ENCODE assay signal across 28 mouse cellular contexts in the genomic region with DNA sequence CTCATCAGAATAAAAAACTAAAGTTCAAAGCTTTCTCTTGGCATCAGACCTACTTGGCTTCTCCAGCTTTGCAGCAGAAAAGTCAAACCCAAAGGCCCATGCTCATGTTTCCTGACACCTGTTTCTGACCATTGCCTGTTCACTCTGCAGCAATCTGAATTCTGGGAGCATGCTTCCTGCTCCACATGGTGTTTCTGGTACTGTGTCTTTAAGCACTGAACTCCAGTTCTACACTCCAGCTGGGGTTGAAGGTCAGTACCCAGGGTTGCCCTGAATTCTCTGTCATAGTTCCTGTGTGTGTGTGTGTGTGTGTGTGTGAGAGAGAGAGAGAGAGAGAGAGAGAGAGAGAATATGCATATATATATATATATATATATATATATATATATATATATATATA. TPM values are rescaled to one million over a fixed set of nuclear protein-coding genes. Genes with fewer than 3 reads are reported as not detected.
DNase-seq lines count a peak whose midpoint lies in the region; ATAC-seq and TF ChIP-seq lines count a peak whose summit lies in the region.
"Had no signal": no experiment of that assay in that cellular context is flagged by ENCODE, and none has a peak within 500 bp of the region (broad histone marks: within the 10 kb centered on the region; RNA-seq: fewer than 3 reads in every experiment).

No protein-coding gene starts in this region.

- peaks cover 13% of the 10 kb centered on the region for H3K4me1 ChIP-seq in kidney, adult 2 months (ENCODE audit: control insufficient read depth, insufficient read depth, low read length)
- H3K4me1 ChIP-seq in liver, embryonic 16.5 days (ENCODE audit: control insufficient read depth, low read depth, low read length) = no peaks in the 10 kb centered on the region; the same call in 1 of the 2 replicates
- no peaks in the 10 kb centered on the region for H3K4me1 ChIP-seq in neural tube, embryonic 15.5 days
- H3K4me1 ChIP-seq: forebrain, embryonic 12.5 days; hindbrain, embryonic 13.5 days; limb, embryonic 15.5 days; midbrain, embryonic 10.5 days; midbrain, embryonic 15.5 days; stomach, embryonic 15.5 days had no signal

- peak; percentile 61; the same call in 1 of the 2 replicates for ATAC-seq in liver, embryonic 16.5 days (ENCODE audit: low read depth)
- ATAC-seq in neural tube, embryonic 15.5 days (ENCODE audit: low FRiP score) = no peak
- ATAC-seq: activated CD4-positive, CD25-positive, alpha-beta regulatory T cell, adult 4 months; forebrain, postnatal 0 days; midbrain, embryonic 15.5 days had no signal

- peak overlapping the region; percentile 71 for H3K27ac ChIP-seq in kidney, adult 2 months (ENCODE audit: insufficient read depth, low read depth, low read length)
- H3K27ac ChIP-seq in liver, embryonic 16.5 days (ENCODE audit: low read length) = no peak overlapping the region
- no peak overlapping the region for H3K27ac ChIP-seq in neural tube, embryonic 15.5 days (replicated peaks)
- H3K27ac ChIP-seq: forebrain, embryonic 12.5 days; heart, adult 2 months; hindbrain, embryonic 13.5 days; limb, embryonic 10.5 days; limb, embryonic 15.5 days; midbrain, embryonic 10.5 days; midbrain, embryonic 15.5 days; stomach, embryonic 15.5 days had no signal

- DNase-seq in adrenal gland, postnatal 10 days = peak; percentile 30
- no peak for DNase-seq in adrenal gland, adult 8-10 months
- DNase-seq in kidney, adult 2 months = peak; percentile 76
- DNase-seq in kidney, postnatal 4 days = no peak
- no peak for DNase-seq in liver
- DNase-seq: adrenal gland, postnatal 25 days; cerebellum, adult 2 months; cerebellum, postnatal 14 days; forebrain, postnatal 0 days; heart, adult 2 months; heart, postnatal 4 days; layer of hippocampus, adult 9-11 months; lung, adult 2 months; lung, postnatal 14 days; right cerebral cortex, postnatal 25 days; thymus, postnatal 14 days had no signal

- TF ChIP-seq CTCF in kidney, adult 2 months (conservative IDR thresholded peaks at IDR 0.05; ENCODE audit: insufficient read depth, insufficient read length, low read depth, low read length) = no peak

- H3K36me3 ChIP-seq in kidney, adult 2 months (ENCODE audit: control insufficient read depth, insufficient read depth, low read length) = no peaks in the 10 kb centered on the region
- no peaks in the 10 kb centered on the region for H3K36me3 ChIP-seq in liver, embryonic 16.5 days (ENCODE audit: control insufficient read depth, insufficient read depth)
- no peaks in the 10 kb centered on the region for H3K36me3 ChIP-seq in neural tube, embryonic 15.5 days
- H3K36me3 ChIP-seq: forebrain, embryonic 12.5 days; heart, embryonic 12.5 days; hindbrain, embryonic 13.5 days; limb, embryonic 10.5 days; limb, embryonic 15.5 days; midbrain, embryonic 10.5 days; midbrain, embryonic 15.5 days; stomach, embryonic 15.5 days had no signal

- no peaks in the 10 kb centered on the region for H3K27me3 ChIP-seq in kidney, adult 2 months (replicated peaks; ENCODE audit: control insufficient read depth, insufficient read depth, low read length)
- H3K27me3 ChIP-seq in liver, embryonic 16.5 days (ENCODE audit: control insufficient read depth, insufficient read depth, low read depth, low read length) = no peaks in the 10 kb centered on the region
- H3K27me3 ChIP-seq in neural tube, embryonic 15.5 days (replicated peaks) = no peaks in the 10 kb centered on the region
- H3K27me3 ChIP-seq: CH12.LX; forebrain, embryonic 12.5 days; heart, embryonic 12.5 days; hindbrain, embryonic 13.5 days; limb, embryonic 15.5 days; midbrain, embryonic 15.5 days; stomach, embryonic 15.5 days had no signal

- H3K4me3 ChIP-seq in kidney, adult 2 months (ENCODE audit: insufficient read depth, low read depth, low read length) = no peak overlapping the region
- no peak overlapping the region for H3K4me3 ChIP-seq in liver, embryonic 16.5 days (ENCODE audit: low read depth, low read length)
- no peak overlapping the region for H3K4me3 ChIP-seq in neural tube, embryonic 15.5 days (replicated peaks)
- H3K4me3 ChIP-seq: forebrain, embryonic 12.5 days; heart, adult 2 months; heart, embryonic 12.5 days; hindbrain, embryonic 13.5 days; limb, embryonic 10.5 days; limb, embryonic 15.5 days; midbrain, embryonic 10.5 days; midbrain, embryonic 15.5 days; stomach, embryonic 15.5 days had no signal

- no peak overlapping the region for H3K9ac ChIP-seq in liver, embryonic 16.5 days (ENCODE audit: low read depth, low read length)
- no peak overlapping the region for H3K9ac ChIP-seq in neural tube, embryonic 15.5 days (replicated peaks)
- H3K9ac ChIP-seq: forebrain, embryonic 12.5 days; forebrain, postnatal 0 days; heart, embryonic 12.5 days; hindbrain, embryonic 13.5 days; limb, embryonic 15.5 days; midbrain, embryonic 15.5 days; stomach, embryonic 15.5 days had no signal

- no peaks in the 10 kb centered on the region for H3K9me3 ChIP-seq in liver, embryonic 16.5 days (replicated peaks; ENCODE audit: control insufficient read depth, low read length)
- H3K9me3 ChIP-seq in neural tube, embryonic 15.5 days (replicated peaks) = no peaks in the 10 kb centered on the region
- H3K9me3 ChIP-seq: forebrain, embryonic 12.5 days; heart, embryonic 12.5 days; hindbrain, embryonic 13.5 days; limb, embryonic 10.5 days; limb, embryonic 15.5 days; midbrain, embryonic 10.5 days; midbrain, embryonic 15.5 days; stomach, embryonic 15.5 days had no signal

- no peak overlapping the region for H3K4me2 ChIP-seq in liver, embryonic 16.5 days (ENCODE audit: low read depth, low read length)
- H3K4me2 ChIP-seq in neural tube, embryonic 15.5 days = no peak overlapping the region
- H3K4me2 ChIP-seq: forebrain, embryonic 12.5 days; heart, embryonic 12.5 days; hindbrain, embryonic 13.5 days; limb, embryonic 15.5 days; midbrain, embryonic 15.5 days; stomach, embryonic 15.5 days had no signal

- TF ChIP-seq POLR2A in kidney, adult 2 months (IDR thresholded peaks at IDR 0.05; ENCODE audit: low read depth, low read length) = no peak

RNA-seq across cellular contexts. Expression of a gene that starts 11.0 kb away (rescaled TPM):
- 100 to 1,000 TPM; 354 to 414 TPM for total RNA-seq in adrenal gland, postnatal 10 days (2021)
- 100 to 1,000 TPM; 345 to 413 (median 410) TPM for total RNA-seq in adrenal gland, adult 8-10 months (2022)
- 100 and 120 TPM in 2 replicates for polyA plus RNA-seq in kidney, adult 2 months (2012; rRNA removed)
- polyA plus RNA-seq in liver, embryonic 16.5 days (2015; fragmentation: Nextera tagmentation; extraction: Ambion mirVana) = 104 and 105 TPM in 2 replicates
- 304 and 308 TPM in 2 replicates for polyA plus RNA-seq in neural tube, embryonic 15.5 days (2015; fragmentation: Nextera tagmentation; extraction: Ambion mirVana)

RNA-seq across cellular contexts. Expression of a gene that starts 47.4 kb away (rescaled TPM):
- total RNA-seq in adrenal gland, postnatal 10 days (2021) = 10 to 100 TPM; 28.3 to 49.3 TPM
- 10 to 100 TPM; 33.8 to 61.8 (median 48.4) TPM for total RNA-seq in adrenal gland, adult 8-10 months (2022)
- 23.8 and 29.6 TPM in 2 replicates for polyA plus RNA-seq in kidney, adult 2 months (2012; rRNA removed)
- 10.8 and 12.0 TPM in 2 replicates for polyA plus RNA-seq in liver, embryonic 16.5 days (2015; fragmentation: Nextera tagmentation; extraction: Ambion mirVana)
- polyA plus RNA-seq in neural tube, embryonic 15.5 days (2015; fragmentation: Nextera tagmentation; extraction: Ambion mirVana) = 18.5 and 23.1 TPM in 2 replicates

Comparison
In these comparisons a context has a peak if more than half of its experiments do, and no peak if none do; other contexts are left out.
1. DNase-seq: peak in adrenal gland, postnatal 10 days (single experiment) and kidney, adult 2 months (single experiment); none in adrenal gland, adult 8-10 months (single experiment), kidney, postnatal 4 days (0 of 2) and liver (single experiment).